Mouse (Mus musculus): ENCODE measurements around the gene Agap2. TPM values are rescaled to one million over a fixed set of nuclear protein-coding genes. Genes with fewer than 3 reads are reported as not detected.
"Not testable (repeated sequence)": the region's sequence is repeated elsewhere in the genome, so short reads cannot be mapped to it uniquely, and the experiment has no call there.

Agap2 gene
- polyA plus RNA-seq, 1 experiment from 2014 or later: 0.73 TPM

GRCm38 (mm10) chr10:127121066-127121477 lies 46.0 kb downstream of the Agap2 start, which contains the start of gene Os9:
Gene Os9, minus strand, starts transcription at chr10:127121131.
- Histone ChIP-seq H3K36me3 (replicated peaks) (peaks cover 32% of the 10 kb centered on the region), H3K4me3 (replicated peaks) (peak within 1 kb of the TSS; percentile 84)

DNA sequence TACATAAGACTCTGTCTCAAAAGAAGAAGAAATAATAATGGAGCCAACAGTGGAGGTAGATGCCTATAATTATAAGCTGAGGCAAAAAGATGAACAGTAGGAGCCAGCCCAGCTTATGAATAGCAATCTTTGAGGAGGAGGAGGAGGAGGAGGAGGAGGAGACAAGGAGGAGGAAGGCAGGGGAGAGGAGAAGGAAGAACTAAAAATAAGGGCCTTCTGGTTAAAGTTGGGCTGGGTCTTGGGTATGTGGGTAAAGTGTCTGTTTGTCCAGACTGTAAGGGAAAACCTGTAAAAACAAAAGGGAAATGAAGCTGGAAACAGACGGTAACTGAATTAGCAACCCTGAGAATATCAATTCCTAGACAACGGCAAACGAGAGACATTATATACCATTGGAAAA lies 46.9 kb downstream of the Agap2 start:
- peak overlapping the region; percentile 22 for H3K4me2 ChIP-seq
- peaks cover 25% of the 10 kb centered on the region for H3K36me3 ChIP-seq (replicated peaks)
- no peak for ATAC-seq (ENCODE audit: low FRiP score)
- H3K9ac ChIP-seq: no peak overlapping the region
- no peak overlapping the region for H3K4me3 ChIP-seq (replicated peaks)
- peaks cover 16% of the 10 kb centered on the region for H3K4me1 ChIP-seq
- H3K27ac ChIP-seq: no peak overlapping the region
- H3K9me3 ChIP-seq: no peaks in the 10 kb centered on the region
- peaks cover 3% of the 10 kb centered on the region; the same call in 1 of the 2 replicates for H3K27me3 ChIP-seq
- WGBS: 88% methylated on average over 3 of the region's 3 CpGs

More at GRCm38 (mm10) chr10:127121066-127121477, 46.0 kb downstream of the Agap2 start, which contains the start of gene Os9:
- 1% methylated on average over 19 of the region's 19 CpGs for WGBS
- peaks cover 16% of the 10 kb centered on the region for H3K4me1 ChIP-seq
- peak within 1 kb of the TSS; percentile 78 for H3K9ac ChIP-seq
- H3K27me3 ChIP-seq: no peaks in the 10 kb centered on the region
- peak within 1 kb of the TSS; percentile 90 for H3K4me2 ChIP-seq
- no peaks in the 10 kb centered on the region for H3K9me3 ChIP-seq
- ATAC-seq (ENCODE audit: low FRiP score): peak; percentile 97
- H3K27ac ChIP-seq: no peak within 1 kb of the TSS

- Histone ChIP-seq H3K9me3 (no peaks in the 10 kb centered on the region), H3K4me1 (peaks cover 16% of the 10 kb centered on the region), H3K27ac (peak overlapping the region; percentile 69), H3K4me3 (replicated peaks) (peak overlapping the region; percentile 29), H3K27me3 (peaks cover 3% of the 10 kb centered on the region; the same call in 1 of the 2 replicates), H3K4me2 (peak overlapping the region; percentile 58), H3K9ac (peak overlapping the region; percentile 22; the same call in 1 of the 2 replicates), H3K36me3 (replicated peaks) (peaks cover 16% of the 10 kb centered on the region)
- 7% methylated on average over 13 of the region's 13 CpGs for WGBS
- ATAC-seq (ENCODE audit: low FRiP score): peak; percentile 12; the same call in 1 of the 2 replicates
These were observed 47.8 kb downstream of the Agap2 start for GRCm38 (mm10) chr10:127122784-127123435.

DNA sequence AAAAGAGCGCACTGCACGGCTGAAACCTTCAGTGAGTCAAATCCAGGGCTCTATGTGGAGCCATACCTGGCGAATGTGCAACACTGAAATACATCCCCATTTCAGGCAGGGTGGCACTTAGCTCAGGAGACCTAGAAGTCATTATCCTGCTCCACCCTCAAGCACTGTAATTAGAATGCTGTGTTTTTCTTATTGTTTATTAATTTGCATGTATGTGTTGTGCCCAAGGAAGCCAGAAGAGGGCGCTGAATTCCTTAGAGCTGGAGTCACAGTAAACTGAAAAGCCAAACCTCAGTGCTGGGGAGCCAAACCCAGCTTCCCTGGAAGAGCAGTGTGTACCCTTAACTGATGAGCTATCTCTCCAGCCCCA lies 48.3 kb downstream of the Agap2 start:
- H3K4me1 ChIP-seq: peaks cover 16% of the 10 kb centered on the region
- peak overlapping the region; percentile 58 for H3K4me2 ChIP-seq
- peak overlapping the region; percentile 29 for H3K4me3 ChIP-seq (replicated peaks)
- peaks cover 11% of the 10 kb centered on the region for H3K36me3 ChIP-seq (replicated peaks)
- H3K9ac ChIP-seq: peak overlapping the region; percentile 22; the same call in 1 of the 2 replicates
- 8% methylated on average over 4 of the region's 4 CpGs for WGBS
- no peaks in the 10 kb centered on the region for H3K9me3 ChIP-seq
- peaks cover 3% of the 10 kb centered on the region; the same call in 1 of the 2 replicates for H3K27me3 ChIP-seq
- peak overlapping the region; percentile 69 for H3K27ac ChIP-seq
- ATAC-seq (ENCODE audit: low FRiP score): no peak

DNA sequence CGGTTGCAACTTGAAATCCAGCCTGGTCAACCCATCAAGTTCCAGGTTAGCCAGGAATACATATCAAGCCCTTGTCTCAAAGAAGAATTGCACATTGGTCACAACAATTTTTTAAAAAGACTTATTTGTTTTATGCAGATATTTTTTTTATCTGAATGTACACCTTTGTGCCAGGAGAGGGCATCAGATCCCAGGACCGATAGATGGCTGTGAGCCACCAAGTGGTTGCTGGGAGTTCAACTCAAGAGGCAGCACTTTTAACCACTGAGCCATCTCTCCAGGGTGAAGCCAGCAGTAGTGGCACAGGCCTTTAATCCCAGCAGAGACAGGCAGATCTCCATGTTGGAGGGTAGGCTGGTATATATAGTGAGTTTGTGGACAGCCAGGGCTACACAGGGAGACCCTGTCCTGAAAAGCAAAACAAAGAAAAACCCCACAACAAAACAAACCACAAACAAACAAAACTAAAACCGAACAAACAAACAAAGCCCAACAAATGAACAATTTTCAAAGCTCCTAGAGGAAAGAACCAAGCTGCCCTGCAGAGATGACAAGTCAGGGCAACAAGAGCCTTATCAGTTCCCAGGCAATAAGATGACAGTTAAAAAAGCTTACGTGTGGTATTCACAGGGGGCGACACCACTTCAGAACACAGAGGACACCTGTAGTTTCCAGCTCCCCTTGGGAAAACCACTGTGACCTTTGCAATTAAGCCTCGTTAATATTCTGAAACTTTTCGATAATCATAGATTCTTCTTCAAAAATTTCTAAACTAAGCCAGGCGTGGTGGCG lies 50.3 kb downstream of the Agap2 start:
- Histone ChIP-seq H3K9ac (no peak overlapping the region), H3K9me3 (no peaks in the 10 kb centered on the region), H3K27me3 (peaks cover 3% of the 10 kb centered on the region; the same call in 1 of the 2 replicates), H3K4me1 (peaks cover 9% of the 10 kb centered on the region), H3K36me3 (replicated peaks) (no peaks in the 10 kb centered on the region), H3K4me2 (no peak overlapping the region), H3K4me3 (replicated peaks) (no peak overlapping the region), H3K27ac (no peak overlapping the region)
- 77% methylated on average over 9 of the region's 9 CpGs for WGBS
- no peak for ATAC-seq (ENCODE audit: low FRiP score)

DNA sequence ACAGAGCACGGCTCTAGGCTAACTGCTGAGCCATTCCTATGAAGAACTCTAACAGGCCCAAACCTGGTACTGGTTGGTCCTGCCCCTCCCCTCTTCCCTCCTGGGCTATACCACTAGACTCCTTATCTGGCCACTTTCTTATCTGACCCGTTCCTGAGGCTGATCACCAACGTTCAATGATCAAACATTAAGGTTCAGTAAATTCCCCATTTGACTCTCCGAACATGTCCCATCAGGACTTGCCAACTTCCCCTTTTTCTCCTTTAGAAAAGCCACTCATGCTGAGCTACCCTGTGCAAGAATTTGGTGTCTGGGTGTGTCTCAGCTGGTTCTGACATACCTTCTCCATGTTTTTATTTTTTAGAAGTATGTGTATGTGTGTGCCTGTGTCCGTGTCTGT lies 51.5 kb downstream of the Agap2 start:
- Histone ChIP-seq H3K4me1 (peaks cover 8% of the 10 kb centered on the region), H3K27ac (no peak overlapping the region), H3K4me3 (replicated peaks) (no peak overlapping the region), H3K36me3 (replicated peaks) (no peaks in the 10 kb centered on the region), H3K27me3 (peaks cover 3% of the 10 kb centered on the region; the same call in 1 of the 2 replicates), H3K4me2 (no peak overlapping the region), H3K9ac (no peak overlapping the region), H3K9me3 (no peaks in the 10 kb centered on the region)
- WGBS: 92% methylated on average over 5 of the region's 5 CpGs
- ATAC-seq (ENCODE audit: low FRiP score): no peak

- 88% methylated on average over 7 of the region's 7 CpGs for WGBS
- H3K27ac ChIP-seq: no peak overlapping the region
- H3K27me3 ChIP-seq: peaks cover 3% of the 10 kb centered on the region; the same call in 1 of the 2 replicates
- no peak for ATAC-seq (ENCODE audit: low FRiP score)
- peaks cover 3% of the 10 kb centered on the region for H3K4me1 ChIP-seq
- no peak overlapping the region for H3K4me2 ChIP-seq
- H3K9ac ChIP-seq: no peak overlapping the region
- H3K4me3 ChIP-seq (replicated peaks): no peak overlapping the region
- H3K9me3 ChIP-seq: no peaks in the 10 kb centered on the region
- H3K36me3 ChIP-seq (replicated peaks): no peaks in the 10 kb centered on the region
These were observed 52.7 kb downstream of the Agap2 start for GRCm38 (mm10) chr10:127127711-127128279.

DNA sequence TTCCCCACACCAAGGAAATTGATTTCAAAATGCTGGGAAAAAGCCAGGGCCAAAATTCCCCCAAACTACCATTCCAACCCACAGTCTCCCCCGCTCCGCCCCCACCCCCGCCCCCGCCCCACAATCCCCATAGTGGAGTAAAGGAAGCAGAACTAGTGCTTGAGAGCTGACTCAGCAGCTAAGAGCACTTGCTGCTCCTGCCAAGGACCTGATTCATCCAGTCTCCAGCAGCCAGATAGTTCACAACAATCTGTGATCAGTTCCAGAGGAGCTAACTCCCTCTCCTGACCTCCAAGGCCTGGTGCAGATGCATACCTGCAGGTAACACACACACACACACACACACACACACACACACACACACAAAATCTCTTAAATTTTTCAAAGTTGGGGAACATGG lies 54.3 kb downstream of the Agap2 start:
- Histone ChIP-seq H3K27ac (no peak overlapping the region), H3K36me3 (replicated peaks) (no peaks in the 10 kb centered on the region), H3K27me3 (peaks cover 3% of the 10 kb centered on the region; the same call in 1 of the 2 replicates), H3K4me1 (no peaks in the 10 kb centered on the region), H3K9me3 (no peaks in the 10 kb centered on the region), H3K4me2 (no peak overlapping the region), H3K9ac (no peak overlapping the region), H3K4me3 (replicated peaks) (no peak overlapping the region)
- 81% methylated on average over 4 of the region's 4 CpGs for WGBS
- no peak for ATAC-seq (ENCODE audit: low FRiP score)

DNA sequence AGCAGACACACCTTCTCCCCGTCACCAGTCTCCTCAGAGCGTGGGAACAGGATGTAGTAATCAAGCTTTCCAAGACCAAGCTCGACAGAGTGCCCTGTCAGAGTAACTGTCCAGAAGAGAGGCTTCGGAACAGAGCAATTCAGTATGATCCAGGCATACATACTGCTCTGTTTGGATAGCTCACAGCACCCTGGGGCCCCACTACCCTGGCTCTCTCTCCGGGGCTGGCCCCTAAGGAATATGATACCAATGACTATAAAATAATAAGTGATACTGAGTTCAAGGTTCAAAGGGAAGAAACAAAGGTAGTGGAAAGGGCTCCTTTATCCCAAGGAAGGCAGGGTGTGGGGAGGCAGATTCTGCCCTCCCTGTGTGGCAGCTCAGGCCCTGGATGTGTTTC lies 57.4 kb downstream of the Agap2 start:
- ATAC-seq (ENCODE audit: low FRiP score): no peak
- WGBS: 75% methylated on average over 5 of the region's 5 CpGs

DNA sequence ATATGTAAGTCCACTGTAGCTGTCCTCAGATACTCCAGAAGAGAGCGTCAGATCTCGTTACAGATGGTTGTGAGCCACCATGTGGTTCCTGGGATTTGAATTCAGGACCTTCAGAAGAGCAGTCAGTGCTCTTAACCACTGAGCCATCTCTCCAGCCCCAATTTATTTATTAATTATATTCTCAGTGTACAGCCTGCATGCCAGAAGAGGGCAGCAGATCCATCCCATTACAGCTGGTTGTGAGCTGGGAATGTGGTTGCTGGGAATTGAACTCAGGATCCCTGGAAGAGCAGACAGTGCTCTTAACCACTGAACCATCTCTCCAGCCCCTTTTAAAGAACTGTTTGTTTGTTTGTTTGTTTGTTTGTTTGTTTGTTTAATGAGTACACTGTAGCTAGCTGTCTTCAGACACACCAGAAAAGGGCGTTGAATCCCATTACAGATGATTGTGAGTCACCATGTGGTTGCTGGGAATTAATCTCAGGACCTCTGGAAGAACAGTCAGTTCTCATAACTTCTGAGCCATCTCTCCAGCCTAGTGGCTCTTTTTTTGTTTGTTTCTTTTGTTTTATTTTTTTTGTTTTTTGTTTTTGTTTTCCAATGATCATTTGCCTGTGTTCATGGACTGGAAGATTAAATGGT lies 59.4 kb downstream of the Agap2 start:
- WGBS: 87% methylated on average over 3 of the region's 3 CpGs

More for the DNA sequence above, 57.4 kb downstream of the Agap2 start:
- Histone ChIP-seq H3K4me3 (replicated peaks) (no peak overlapping the region), H3K4me1 (no peaks in the 10 kb centered on the region), H3K9me3 (no peaks in the 10 kb centered on the region), H3K27ac (no peak overlapping the region), H3K36me3 (replicated peaks) (no peaks in the 10 kb centered on the region), H3K9ac (no peak overlapping the region), H3K27me3 (no peaks in the 10 kb centered on the region), H3K4me2 (no peak overlapping the region)

DNA sequence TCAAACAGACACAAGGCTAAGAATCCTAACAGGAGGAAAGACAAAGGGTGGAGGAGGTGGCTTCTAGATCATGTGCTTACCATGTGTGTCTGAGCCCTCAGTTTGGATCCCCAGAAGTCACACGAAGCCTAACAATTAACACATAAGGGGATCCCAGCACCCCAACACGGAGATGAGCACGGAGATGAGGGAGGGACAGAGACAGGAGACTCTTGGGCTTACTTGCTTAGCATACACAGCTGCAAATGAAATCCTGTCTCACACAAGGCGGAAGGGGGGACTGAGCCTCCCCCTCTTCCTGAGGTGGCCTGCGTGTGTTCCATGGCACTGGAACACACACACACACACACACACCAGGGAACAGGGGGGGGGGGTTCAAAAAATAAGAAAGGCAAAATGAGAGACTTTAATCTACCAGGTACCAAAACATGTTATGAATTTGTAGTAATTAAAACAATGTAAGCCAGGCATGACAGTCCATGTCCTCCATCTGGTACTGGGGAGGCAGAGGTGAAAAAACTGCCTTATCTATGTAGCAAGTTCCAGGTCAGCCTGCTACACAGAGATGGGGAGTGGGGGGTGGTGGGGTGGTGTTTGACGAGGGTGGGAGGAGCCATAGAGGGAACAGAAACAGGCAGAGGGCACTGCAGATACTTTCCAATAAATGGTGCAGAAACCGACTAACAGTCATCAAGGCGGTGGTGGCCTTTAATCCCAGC lies 60.2 kb downstream of the Agap2 start:
- no peak overlapping the region for H3K4me2 ChIP-seq
- H3K27ac ChIP-seq: no peak overlapping the region
- H3K9me3 ChIP-seq: no peaks in the 10 kb centered on the region
- H3K9ac ChIP-seq: no peak overlapping the region
- H3K4me3 ChIP-seq (replicated peaks): no peak overlapping the region
- H3K36me3 ChIP-seq (replicated peaks): no peaks in the 10 kb centered on the region
- no peaks in the 10 kb centered on the region for H3K4me1 ChIP-seq
- no peaks in the 10 kb centered on the region for H3K27me3 ChIP-seq
- WGBS: 62% methylated on average over 8 of the region's 8 CpGs
- ATAC-seq (ENCODE audit: low FRiP score): no peak

More for the DNA sequence above, 59.4 kb downstream of the Agap2 start:
- H3K36me3 ChIP-seq (replicated peaks); H3K27ac ChIP-seq; H3K9ac ChIP-seq; H3K4me3 ChIP-seq (replicated peaks); ATAC-seq (ENCODE audit: low FRiP score); H3K4me1 ChIP-seq; H3K4me2 ChIP-seq; H3K27me3 ChIP-seq; H3K9me3 ChIP-seq: not testable (repeated sequence)

Data from forebrain, embryonic 12.5 days (tissue).